Mouse (Mus musculus) thymus, adult 2 months (tissue): ENCODE data around the gene Stk4.

Source experiments
- CTCF ChIP-seq: fragments of 200-500 bp; IDR thresholded peaks from 2 replicates; pipeline ENCODE4 v1.5.1; 2012; ENCODE audit warnings: mild to moderate bottlenecking, control low read depth, low read length, moderate library complexity, borderline replicate concordance; ENCODE audit not compliant: control insufficient read depth, poor library complexity, insufficient read depth; ENCODE audit errors: extremely low read depth
- POLR2A ChIP-seq: fragments of 200-500 bp; IDR thresholded peaks from 2 replicates; pipeline ENCODE4 v1.6.1; 2012; ENCODE audit warnings: mild to moderate bottlenecking, low read length, control low read depth, moderate library complexity; ENCODE audit not compliant: control insufficient read depth, poor library complexity, insufficient read depth; ENCODE audit errors: extremely low read depth

- no peak for TF ChIP-seq POLR2A
- TF ChIP-seq CTCF: no peak
Observed at GRCm38 (mm10) chr2:164199626-164200327, 129.7 kb downstream of the Stk4 start, which contains the start of gene Wfdc15a.
